Mouse (Mus musculus): ENCODE measurements around the gene Nnat.
"Not testable (repeated sequence)": the region's sequence is repeated elsewhere in the genome, so short reads cannot be mapped to it uniquely, and the experiment has no call there.

The Nnat gene

DNA sequence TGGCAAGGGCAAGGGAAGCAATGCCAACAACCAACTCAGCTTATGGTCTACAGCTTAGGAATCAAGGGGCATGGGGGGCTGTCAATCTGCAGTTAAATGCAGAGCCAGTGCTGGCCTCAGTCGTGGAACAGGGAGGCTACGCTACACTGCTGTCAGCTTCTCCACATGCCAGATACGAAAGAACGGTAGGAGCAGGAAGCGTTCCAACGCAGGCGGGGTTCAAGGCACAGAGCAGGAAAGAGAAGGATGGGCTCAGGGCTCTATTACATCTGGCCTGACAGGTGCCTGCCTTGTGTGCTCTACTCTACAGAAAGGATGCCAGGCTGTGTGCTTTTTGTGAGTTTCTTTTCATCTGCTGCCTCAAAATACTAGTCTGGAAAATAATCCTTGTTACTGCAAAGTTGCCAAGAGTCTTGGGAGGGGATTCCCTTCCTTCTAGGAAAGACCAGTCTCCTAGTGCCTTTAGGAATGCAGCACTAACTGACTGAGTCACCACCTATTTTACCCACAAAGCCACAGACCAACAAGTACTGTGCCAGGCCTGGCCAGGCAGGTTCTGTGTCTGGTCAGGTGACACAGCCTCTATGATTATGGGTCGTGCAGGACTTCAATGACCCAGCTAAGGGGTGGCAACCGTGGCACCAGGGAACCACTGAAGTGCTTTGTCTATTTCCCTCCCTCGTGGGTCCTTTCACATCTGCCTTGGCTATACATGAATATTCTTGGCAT lies 7.6 kb upstream of the Nnat start:
- no peak for DNase-seq

- no peak for DNase-seq
Observed at GRCm38 (mm10) chr2:157556074-157556698, 3.7 kb upstream of the Nnat start.

DNA sequence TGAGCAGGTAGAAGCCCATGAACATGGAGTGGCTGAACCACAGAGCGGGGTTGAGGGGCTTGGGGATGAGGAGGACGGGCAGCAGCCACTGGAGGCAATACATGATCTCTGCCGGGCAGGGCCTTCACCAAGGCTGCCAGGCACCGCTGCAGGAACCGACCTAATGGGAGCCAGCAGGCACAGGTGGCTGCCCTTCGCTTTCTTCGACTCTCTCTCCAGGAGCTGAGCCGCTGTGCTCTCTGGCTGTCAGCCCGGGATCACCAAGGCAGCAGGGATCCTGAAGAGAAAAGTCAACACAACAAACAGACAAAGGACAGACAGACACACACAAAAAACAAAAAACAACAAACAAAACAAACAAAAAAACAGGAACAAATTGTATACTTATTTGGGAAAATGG lies 1.8 kb upstream of the Nnat start:
- DNase-seq, result no peak

DNA sequence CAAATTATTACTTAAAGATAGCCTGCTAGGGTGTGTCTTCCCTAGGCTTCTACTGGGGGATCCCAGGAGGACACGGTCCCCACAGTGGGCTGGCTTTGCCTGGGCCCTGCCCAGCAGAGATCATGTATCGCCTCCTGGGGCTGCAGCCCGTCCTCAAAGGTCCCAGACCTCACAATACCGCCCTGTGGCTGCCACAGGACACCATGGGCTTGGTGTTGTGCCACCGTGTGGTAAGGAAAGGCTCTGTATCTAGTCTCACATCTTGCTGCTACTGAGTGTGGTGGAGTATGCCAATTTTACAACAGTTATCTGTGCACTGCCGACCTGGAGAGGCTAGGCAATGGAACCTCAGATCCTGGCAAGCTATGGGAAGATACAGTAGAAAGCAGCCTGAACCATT lies 1.4 kb upstream of the Nnat start:
- no peak for DNase-seq

DNA sequence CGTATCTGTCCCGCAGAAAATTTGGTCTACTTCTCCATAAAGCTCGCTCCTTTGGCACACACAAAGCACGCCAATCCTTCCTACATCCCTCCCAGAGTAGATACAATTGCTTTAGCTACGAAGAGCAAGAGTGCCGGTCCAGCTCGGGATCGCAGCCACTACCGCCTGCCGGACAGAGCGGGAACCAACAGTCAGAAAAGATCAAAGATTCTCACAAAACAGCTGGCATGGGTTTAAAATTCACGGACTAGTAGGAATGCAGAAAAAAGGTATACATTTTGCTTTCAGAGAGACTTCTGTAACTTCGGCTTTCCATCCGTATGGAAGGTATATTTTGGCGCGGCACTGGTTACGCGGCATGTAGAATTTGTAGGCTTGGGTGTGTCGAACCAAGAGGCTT lies 438 bp upstream of the Nnat start:
- no peak for DNase-seq

DNA sequence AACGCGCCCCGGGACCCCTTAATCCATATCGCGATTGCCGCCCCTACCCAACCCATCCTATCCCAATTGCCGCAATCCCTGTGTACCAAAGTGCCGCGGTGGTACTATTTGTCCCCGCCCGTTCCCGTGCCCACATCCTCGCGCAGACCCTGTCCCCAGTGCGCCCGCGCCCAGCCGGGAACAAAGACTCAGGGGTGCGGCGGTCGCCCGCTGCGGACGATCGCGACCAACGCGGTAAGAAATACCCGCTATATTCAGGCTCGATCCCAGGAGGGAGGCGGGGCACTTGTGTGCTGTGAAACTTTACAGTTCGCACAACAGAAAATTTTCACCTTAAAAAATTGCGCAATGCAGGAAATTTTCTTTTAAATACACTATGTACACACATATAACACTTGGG lies 424 bp downstream of the Nnat start:
- DNase-seq, result no peak

GRCm38 (mm10) chr2:157561165-157561836 lies 1.4 kb downstream of the Nnat start:
- peak; percentile 95 for DNase-seq

GRCm38 (mm10) chr2:157563031-157563430 lies 3.2 kb downstream of the Nnat start:
- no peak for DNase-seq

DNA sequence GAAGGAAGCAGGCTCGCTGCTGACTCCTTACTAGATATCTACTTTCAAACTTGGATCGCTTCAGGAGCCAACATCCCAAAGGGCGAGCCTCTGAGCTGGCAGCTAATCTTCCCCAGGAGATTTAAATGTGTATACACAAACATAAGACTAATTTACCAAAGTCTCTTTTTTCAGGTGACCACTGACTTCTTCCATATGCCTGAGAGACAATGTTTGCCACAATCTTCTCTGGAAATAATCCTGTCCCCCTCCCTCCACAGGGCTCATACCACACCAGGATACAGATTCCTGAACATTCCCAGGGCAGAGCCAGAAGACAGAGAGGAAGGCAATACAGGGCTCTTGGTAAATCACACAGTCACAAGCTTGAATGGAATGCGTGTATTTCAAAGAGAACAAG lies 4.8 kb downstream of the Nnat start:
- no peak for DNase-seq

DNA sequence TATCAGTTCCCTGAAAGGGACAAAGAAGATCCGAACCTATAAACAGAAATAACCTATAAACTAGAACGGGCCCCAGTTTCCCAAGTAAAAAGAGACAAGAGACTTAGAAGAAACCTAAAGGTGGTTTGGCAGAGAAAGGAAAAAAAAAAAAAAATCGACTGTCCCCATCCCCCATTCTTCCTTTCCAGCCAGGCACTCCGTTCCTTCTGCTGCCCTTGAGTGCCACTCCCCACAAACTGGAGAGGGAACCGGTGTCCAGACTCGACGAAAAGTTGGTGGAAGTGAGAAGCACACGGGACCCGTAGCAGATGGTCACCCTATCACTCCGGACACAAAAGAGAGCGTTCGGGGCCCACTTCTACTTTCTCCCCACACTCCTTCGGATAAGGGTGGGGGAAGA lies 5.6 kb downstream of the Nnat start:
- no peak for DNase-seq

DNA sequence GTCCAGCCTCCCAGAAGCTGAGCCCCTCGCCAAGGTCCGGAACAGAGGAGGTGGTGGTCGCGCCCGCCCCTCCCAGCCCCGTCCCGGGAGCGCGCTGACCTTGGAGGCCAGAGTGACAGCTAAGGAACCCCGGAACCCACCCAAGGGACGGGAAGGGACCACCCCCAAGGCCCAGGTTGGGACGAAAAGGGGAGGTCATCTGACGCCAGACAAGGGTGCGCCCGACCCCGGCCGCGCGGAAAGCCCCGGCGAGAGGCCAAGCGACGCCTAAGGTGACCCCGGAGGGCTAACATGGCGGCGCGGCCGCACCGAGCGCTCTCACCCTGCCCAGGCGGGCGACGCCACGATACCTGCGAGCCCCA lies 6.0 kb downstream of the Nnat start:
- DNase-seq, result no peak

DNA sequence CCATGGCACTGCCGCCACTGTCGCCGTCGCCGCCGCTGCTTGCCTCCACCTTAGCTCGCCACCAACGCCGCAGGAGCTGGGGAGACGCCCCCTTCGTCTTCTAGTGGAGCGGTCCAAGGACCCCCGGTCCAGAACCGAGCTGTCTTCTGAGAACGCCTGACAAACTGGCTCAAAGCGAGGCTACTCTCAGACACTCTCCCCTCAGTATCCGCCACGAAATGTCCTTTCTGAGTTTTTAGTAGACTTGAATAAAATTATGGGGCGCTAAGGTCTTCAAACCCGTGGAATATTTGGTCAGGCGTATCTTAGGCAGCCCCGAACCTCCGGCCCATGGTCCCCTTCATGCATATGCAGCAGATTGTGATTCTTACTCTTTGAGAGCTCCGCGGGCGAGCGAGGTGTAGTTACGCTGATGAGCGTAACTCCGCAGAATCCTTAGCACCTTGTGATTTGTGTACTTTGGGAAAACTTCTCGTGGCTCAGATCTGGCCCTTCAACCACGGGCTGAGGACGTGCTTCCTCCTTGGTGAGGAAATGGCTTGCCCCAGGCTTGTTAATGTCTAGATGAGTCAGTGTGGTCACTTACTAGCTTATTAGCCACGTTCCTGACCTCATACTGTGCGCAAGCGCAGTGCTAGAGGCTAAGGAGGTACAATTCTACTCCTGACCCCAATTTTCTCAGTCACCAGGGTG lies 6.5 kb downstream of the Nnat start:
- peak; percentile 90 for DNase-seq

DNA sequence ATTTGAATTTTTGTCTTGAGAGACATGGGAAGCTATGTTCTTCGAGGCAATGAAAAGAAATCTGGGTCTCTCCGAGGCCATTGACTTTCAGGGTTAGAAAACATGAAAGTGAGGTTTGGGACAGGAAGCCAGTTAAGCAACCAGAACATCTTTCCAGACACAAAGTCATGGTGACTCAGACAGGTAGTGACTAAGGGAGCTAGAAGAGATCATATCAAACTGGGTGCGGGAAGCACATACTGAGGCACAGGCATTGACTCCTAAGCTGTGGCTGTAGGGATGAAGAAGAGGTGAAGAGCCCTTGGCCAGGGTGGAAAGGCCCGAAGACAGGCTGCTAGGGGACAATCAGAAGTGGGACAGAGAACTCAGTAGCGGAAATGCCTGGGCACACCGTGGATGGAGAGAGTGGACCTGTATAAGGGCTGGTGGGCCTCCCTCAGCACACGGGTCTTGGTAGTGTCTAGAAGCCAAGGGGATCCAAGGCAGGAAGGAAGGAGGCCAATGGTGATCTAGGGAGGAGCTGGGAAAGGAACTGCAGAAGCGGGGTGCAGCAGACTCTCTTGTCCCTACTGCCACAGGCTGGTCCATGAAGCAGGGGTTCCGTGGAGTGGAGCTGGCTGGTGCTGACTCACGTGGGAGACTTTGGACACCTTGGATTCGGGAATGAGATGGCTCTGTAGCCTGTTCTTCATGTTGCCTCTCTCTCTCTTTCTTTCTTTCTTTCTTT lies 7.5 kb downstream of the Nnat start:
- DNase-seq, result no peak

GRCm38 (mm10) chr2:157568881-157569280 lies 9.0 kb downstream of the Nnat start:
- DNase-seq, result no peak

GRCm38 (mm10) chr2:157569796-157570485 lies 10.1 kb downstream of the Nnat start:
- no peak for DNase-seq

- peak; percentile 70 for DNase-seq
Observed at GRCm38 (mm10) chr2:157571224-157571832, 11.4 kb downstream of the Nnat start, which contains the start of gene Blcap. TSS of gene Blcap (minus strand) at chr2:157571274.

DNA sequence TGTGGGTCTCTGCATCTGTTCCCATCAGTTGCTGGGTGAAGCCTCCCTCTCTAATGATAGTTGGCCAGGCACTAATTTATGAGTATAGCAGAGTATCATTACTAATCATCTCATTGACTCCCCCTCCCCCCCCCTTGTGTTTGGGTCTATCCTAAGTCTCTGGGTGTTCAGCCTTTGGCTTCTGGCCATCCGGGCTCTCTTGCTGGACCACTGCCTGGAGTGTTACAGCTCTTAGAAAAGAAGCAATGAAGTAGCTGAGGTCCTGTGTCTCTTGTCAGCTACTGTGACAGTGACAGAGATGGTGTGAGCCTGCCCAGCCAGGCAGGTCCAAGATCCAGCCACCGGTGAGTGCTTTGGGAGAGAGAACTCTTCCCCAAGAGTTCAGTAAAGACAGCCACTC lies 12.9 kb downstream of the Nnat start:
- no peak for DNase-seq

GRCm38 (mm10) chr2:157585351-157585750 lies 25.5 kb downstream of the Nnat start:
- DNase-seq, result not testable (repeated sequence)

GRCm38 (mm10) chr2:157596876-157597566 lies 37.1 kb downstream of the Nnat start:
- DNase-seq, result no peak

GRCm38 (mm10) chr2:157601435-157601839 lies 41.6 kb downstream of the Nnat start:
- peak; percentile 61 for DNase-seq

GRCm38 (mm10) chr2:157605025-157605675 lies 45.3 kb downstream of the Nnat start:
- DNase-seq, result peak; percentile 90

Measured in kidney, postnatal 10 days (tissue).